Mouse (Mus musculus) megakaryocyte, embryonic 14.5 days (primary cell): ENCODE results near the gene Lrrc74b.

Experiments
- FLI1 ChIP-seq: IDR thresholded peaks from 2 replicates; pipeline ENCODE4 v1.6.1; 2012; ENCODE audit warnings: low read length, inconsistent platforms, mixed read lengths
- GATA1 ChIP-seq: IDR thresholded peaks from 3 replicates; pipeline ENCODE4 v1.6.1; 2012; ENCODE audit warnings: mixed read lengths, low read length, inconsistent platforms, borderline replicate concordance

GRCm38 (mm10) chr16:17542632-17543031, 18.4 kb downstream of the Lrrc74b start:
- TF ChIP-seq GATA1 (no peak), FLI1 (no peak)
